Comparison of ENCODE assay signal across 13 mouse cellular contexts in genomic region chr5:134695082-134695481, GRCm38 (mm10). TPM values are rescaled to one million over a fixed set of nuclear protein-coding genes. Genes with fewer than 3 reads are reported as not detected.
DNase-seq lines count a peak whose midpoint lies in the region; ATAC-seq and TF ChIP-seq lines count a peak whose summit lies in the region.
"Had no signal": no experiment of that assay in that cellular context is flagged by ENCODE, and none has a peak within 500 bp of the region (broad histone marks: within the 10 kb centered on the region; RNA-seq: fewer than 3 reads in every experiment).

No protein-coding gene starts in this region.

- no peak overlapping the region for H3K4me3 ChIP-seq in heart, embryonic 10.5 days
- no peak overlapping the region for H3K4me3 ChIP-seq in lung, postnatal 0 days (ENCODE audit: low read depth, low read length)
- H3K4me3 ChIP-seq in stomach, postnatal 0 days (ENCODE audit: low read depth, low read length), result no peak overlapping the region
- H3K4me3 ChIP-seq: erythroblast, embryonic 14.5 days; neural tube, embryonic 15.5 days had no signal

- TF ChIP-seq EP300 in lung, postnatal 0 days (IDR thresholded peaks at IDR 0.05), result no peak
- TF ChIP-seq EP300 in stomach, postnatal 0 days (optimal IDR thresholded peaks at IDR 0.05), result no peak

- H3K9me3 ChIP-seq in heart, embryonic 10.5 days, result no peaks in the 10 kb centered on the region
- H3K9me3 ChIP-seq in lung, postnatal 0 days (ENCODE audit: low read length), result no peaks in the 10 kb centered on the region
- H3K9me3 ChIP-seq in stomach, postnatal 0 days (ENCODE audit: control insufficient read depth, low read length), result no peaks in the 10 kb centered on the region
- H3K9me3 ChIP-seq: neural tube, embryonic 15.5 days had no signal

- no peaks in the 10 kb centered on the region for H3K36me3 ChIP-seq in heart, embryonic 10.5 days
- no peaks in the 10 kb centered on the region for H3K36me3 ChIP-seq in lung, postnatal 0 days (ENCODE audit: insufficient read depth, low read length)
- H3K36me3 ChIP-seq in stomach, postnatal 0 days (ENCODE audit: control insufficient read depth, insufficient read depth, low read length), result no peaks in the 10 kb centered on the region
- H3K36me3 ChIP-seq: neural tube, embryonic 15.5 days had no signal

- no peaks in the 10 kb centered on the region for H3K27me3 ChIP-seq in heart, embryonic 10.5 days (ENCODE audit: insufficient read depth, poor library complexity, severe bottlenecking)
- no peaks in the 10 kb centered on the region for H3K27me3 ChIP-seq in lung, postnatal 0 days (replicated peaks; ENCODE audit: insufficient read depth, low read length)
- H3K27me3 ChIP-seq in stomach, postnatal 0 days (ENCODE audit: control insufficient read depth, insufficient read depth, low read length), result no peaks in the 10 kb centered on the region
- H3K27me3 ChIP-seq: neural tube, embryonic 15.5 days had no signal

- intact Hi-C loops in heart, postnatal 14 days (cut with DNase I), result no loop called here

- ATAC-seq in lung, postnatal 0 days, result peak; percentile 73
- 0 out of 2 replicates have a peak, but pooled peaks have one; percentile 42 for ATAC-seq in stomach, postnatal 0 days (ENCODE audit: low FRiP score, low TSS enrichment)

- peak; percentile 60 for TF ChIP-seq CTCF in lung, postnatal 0 days (IDR thresholded peaks at IDR 0.05)
- peak; percentile 44 for TF ChIP-seq CTCF in stomach, postnatal 0 days (IDR thresholded peaks at IDR 0.05; ENCODE audit: low read depth)

- peaks cover 11% of the 10 kb centered on the region; the same call in 1 of the 2 replicates for H3K4me1 ChIP-seq in heart, embryonic 10.5 days
- H3K4me1 ChIP-seq in lung, postnatal 0 days (ENCODE audit: insufficient read depth, low read depth, low read length), result no peaks in the 10 kb centered on the region
- no peaks in the 10 kb centered on the region for H3K4me1 ChIP-seq in stomach, postnatal 0 days (replicated peaks; ENCODE audit: control insufficient read depth, insufficient read depth)
- H3K4me1 ChIP-seq: neural tube, embryonic 15.5 days had no signal

- WGBS in heart, embryonic 10.5 days, result 14% methylated on average over 2 of the region's 2 CpGs
- WGBS in lung, postnatal 0 days, result 10% methylated on average over 2 of the region's 2 CpGs
- 10% methylated on average over 2 of the region's 2 CpGs for WGBS in stomach, postnatal 0 days

- H3K4me2 ChIP-seq in lung, postnatal 0 days (replicated peaks; ENCODE audit: low read depth, low read length), result no peak overlapping the region
- no peak overlapping the region for H3K4me2 ChIP-seq in stomach, postnatal 0 days (replicated peaks; ENCODE audit: low read depth)
- H3K4me2 ChIP-seq: neural tube, embryonic 15.5 days had no signal

- H3K9ac ChIP-seq in lung, postnatal 0 days (replicated peaks; ENCODE audit: low read depth), result no peak overlapping the region
- H3K9ac ChIP-seq in stomach, postnatal 0 days (ENCODE audit: low read length), result no peak overlapping the region
- H3K9ac ChIP-seq: neural tube, embryonic 15.5 days had no signal

- DNase-seq in heart, embryonic 10.5 days (ENCODE audit: low spot score), result no peak
- DNase-seq in heart, adult 8-10 months (ENCODE audit: low spot score), result no peak
- peak; percentile 67 for DNase-seq in lung, postnatal 0 days (ENCODE audit: low spot score)
- no peak for DNase-seq in lung, postnatal 4 days
- peak; percentile 33 for DNase-seq in embryo, embryonic 11 days
- DNase-seq in stomach, postnatal 0 days (ENCODE audit: low spot score), result no peak
- no peak for DNase-seq in MN1 (ENCODE audit: low spot score)
- DNase-seq in heart, postnatal 14 days, result no peak
- DNase-seq: cerebellum, postnatal 14 days; right cerebral cortex, postnatal 14 days; thymus, postnatal 25 days had no signal

- 0 out of 2 replicates have a peak overlapping the region, but pooled peaks have one; percentile 12 for H3K27ac ChIP-seq in heart, embryonic 10.5 days
- H3K27ac ChIP-seq in lung, postnatal 0 days (ENCODE audit: low read length), result no peak overlapping the region
- no peak overlapping the region for H3K27ac ChIP-seq in stomach, postnatal 0 days (replicated peaks)
- H3K27ac ChIP-seq: neural tube, embryonic 15.5 days had no signal

RNA-seq across cellular contexts. Expression of gene Limk1, which starts 6.7 kb away (rescaled TPM):
- polyA plus RNA-seq in heart, embryonic 10.5 days (2016; fragmentation: Nextera tagmentation; extraction: Ambion mirVana), result 3.7 and 4.7 TPM in 2 replicates
- 1 to 10 TPM; 3.8 to 5.1 (median 4.0) TPM for total RNA-seq in heart, adult 8-10 months (2022)
- polyA plus RNA-seq in lung, postnatal 0 days (2015; fragmentation: Nextera tagmentation; extraction: Ambion mirVana), result 7.2 and 10.2 TPM in 2 replicates
- 1.9 and 2.2 TPM in 2 replicates for polyA plus RNA-seq in stomach, postnatal 0 days (2015; fragmentation: Nextera tagmentation; extraction: Ambion mirVana)
- total RNA-seq in heart, postnatal 14 days (2021), result 1 to 10 TPM; 7.3 to 8.1 TPM

RNA-seq across cellular contexts. Expression of gene Eln, which starts 52.0 kb away (rescaled TPM):
- 4.8 and 8.0 TPM in 2 replicates for polyA plus RNA-seq in heart, embryonic 10.5 days (2016; fragmentation: Nextera tagmentation; extraction: Ambion mirVana)
- total RNA-seq in heart, adult 8-10 months (2022), result 10 to 100 TPM; 14.7 to 26.2 (median 17.6) TPM
- polyA plus RNA-seq in lung, postnatal 0 days (2015; fragmentation: Nextera tagmentation; extraction: Ambion mirVana), result 1,769 and 1,865 TPM in 2 replicates
- 254 and 340 TPM in 2 replicates for polyA plus RNA-seq in stomach, postnatal 0 days (2015; fragmentation: Nextera tagmentation; extraction: Ambion mirVana)
- total RNA-seq in heart, postnatal 14 days (2021), result 100 to 1,000 TPM; 409 to 606 TPM
- polyA plus RNA-seq: erythroblast, embryonic 14.5 days had no signal

RNA-seq across cellular contexts. Expression of gene Eif4h, which starts 55.8 kb away (rescaled TPM):
- polyA plus RNA-seq in heart, embryonic 10.5 days (2016; fragmentation: Nextera tagmentation; extraction: Ambion mirVana), result 435 and 453 TPM in 2 replicates
- total RNA-seq in heart, adult 8-10 months (2022), result 100 to 1,000 TPM; 124 to 141 (median 129) TPM
- polyA plus RNA-seq in lung, postnatal 0 days (2015; fragmentation: Nextera tagmentation; extraction: Ambion mirVana), result 403 and 485 TPM in 2 replicates
- 238 and 242 TPM in 2 replicates for polyA plus RNA-seq in stomach, postnatal 0 days (2015; fragmentation: Nextera tagmentation; extraction: Ambion mirVana)
- 100 to 1,000 TPM; 165 to 170 TPM for total RNA-seq in heart, postnatal 14 days (2021)

Comparison
In these comparisons a context has a peak if more than half of its experiments do, and no peak if none do; other contexts are left out.
1. DNase-seq: peak in lung, postnatal 0 days (single experiment) and embryo, embryonic 11 days (single experiment); none in heart, embryonic 10.5 days (single experiment), heart, adult 8-10 months (single experiment), lung, postnatal 4 days (0 of 2), stomach, postnatal 0 days (single experiment), MN1 (single experiment) and heart, postnatal 14 days (0 of 2).
2. RNA of gene Eln, which starts 52.0 kb away (polyA plus RNA-seq): 1,769 to 1,865 TPM in lung, postnatal 0 days and 254 to 340 TPM in stomach, postnatal 0 days; 4.8 to 8.0 TPM in heart, embryonic 10.5 days; every median in the first group is over 10 times any median in the second.